Mouse (Mus musculus): ENCODE measurements around the gene Olfr1402. TPM values are rescaled to one million over a fixed set of nuclear protein-coding genes. Genes with fewer than 3 reads are reported as not detected.

Olfr1402 gene
- not detected in 2 replicates for polyA plus RNA-seq (2012; rRNA removed)

DNA sequence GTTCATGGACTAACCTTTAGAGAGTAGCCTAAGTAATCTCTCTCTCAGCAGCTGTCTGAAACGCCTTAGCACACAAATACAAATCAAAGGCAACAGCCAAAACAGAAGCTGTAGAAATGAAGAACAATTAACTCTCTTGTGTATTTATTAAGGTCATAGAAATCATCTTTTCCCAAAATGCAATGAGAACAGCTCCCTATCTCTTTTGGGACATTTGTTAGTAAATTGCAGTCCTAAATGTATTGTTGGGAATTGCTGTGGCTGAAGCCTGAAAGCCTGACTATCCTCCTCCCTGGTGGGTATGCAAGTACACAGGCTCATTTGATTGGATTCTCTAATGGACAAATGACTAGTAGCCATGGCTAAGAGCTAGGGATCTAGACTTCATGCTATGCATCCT, at the start of gene Olfr1402:
Gene Olfr1402 (minus strand): TSS at position 101 of the 400 bp plus-strand sequence.
- WGBS = 55% methylated on average over 1 of the region's 1 CpGs
- DNase-seq (ENCODE audit: low read depth, low spot score) = no peak

DNA sequence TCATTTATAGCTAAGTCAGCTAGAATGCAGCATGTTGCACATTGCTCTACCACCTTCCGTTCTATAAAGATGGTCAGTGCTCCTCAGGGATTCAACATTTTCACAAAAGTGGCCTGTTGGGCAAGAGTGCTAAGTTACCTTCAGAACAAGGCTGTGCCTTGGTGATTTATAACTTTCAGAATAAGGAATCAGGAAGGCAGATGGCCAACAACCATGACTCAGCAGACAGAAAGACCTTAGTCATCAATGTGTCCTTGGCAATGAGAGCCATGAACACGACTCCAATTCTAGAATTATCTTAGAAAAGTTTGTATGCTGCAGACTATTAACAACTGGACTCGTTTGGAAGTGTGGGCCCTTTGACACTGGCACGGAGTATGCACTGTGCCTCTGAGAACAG, 33.5 kb upstream of the Olfr1402 start:
- 63% methylated on average over 4 of the region's 4 CpGs for WGBS
- no peak for DNase-seq (ENCODE audit: low read depth, low spot score)

DNA sequence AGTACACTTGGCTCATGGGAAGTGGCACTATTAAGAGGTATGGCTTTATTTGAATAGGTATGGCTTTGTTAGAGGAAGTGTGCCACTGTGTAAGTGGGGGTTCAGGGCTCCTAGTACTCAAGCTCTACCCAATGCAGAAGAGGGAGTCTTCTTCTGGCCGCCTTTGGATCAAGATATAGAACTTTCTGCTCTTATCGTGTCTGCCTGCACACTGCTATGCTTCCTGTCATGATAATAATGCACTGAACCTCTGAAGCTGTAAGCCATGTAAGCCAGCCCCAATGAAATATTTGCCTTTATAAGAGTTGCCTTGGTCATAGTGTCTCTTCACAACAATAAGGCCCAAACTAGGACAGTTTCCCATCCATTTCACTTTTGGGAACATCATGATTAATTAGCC, 16.8 kb upstream of the Olfr1402 start:
- WGBS = 95% methylated on average over 2 of the region's 2 CpGs
- DNase-seq (ENCODE audit: low read depth, low spot score) = no peak

DNA sequence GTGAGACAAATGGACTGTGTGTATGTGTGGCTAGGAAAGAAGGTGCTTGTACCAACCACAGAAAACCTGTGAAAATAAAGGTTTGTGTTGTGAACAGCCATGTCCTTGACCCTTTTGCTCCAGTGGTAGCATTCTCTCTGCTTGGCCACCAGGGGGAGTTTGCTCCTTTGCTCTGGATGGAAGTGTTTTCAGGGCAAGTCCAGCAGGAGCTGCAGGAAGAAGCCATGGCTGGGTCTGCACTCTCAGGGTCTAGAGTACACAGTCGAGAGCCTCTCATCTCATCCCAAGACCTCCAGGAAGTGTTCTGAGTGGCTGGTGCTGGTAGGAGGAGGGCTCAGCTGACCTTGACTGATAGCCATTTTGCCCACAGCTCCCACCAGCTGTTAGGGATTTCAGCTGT, 27.5 kb downstream of the Olfr1402 start:
- WGBS = 29% methylated on average over 1 of the region's 1 CpGs
- DNase-seq (ENCODE audit: low read depth, low spot score) = no peak

DNA sequence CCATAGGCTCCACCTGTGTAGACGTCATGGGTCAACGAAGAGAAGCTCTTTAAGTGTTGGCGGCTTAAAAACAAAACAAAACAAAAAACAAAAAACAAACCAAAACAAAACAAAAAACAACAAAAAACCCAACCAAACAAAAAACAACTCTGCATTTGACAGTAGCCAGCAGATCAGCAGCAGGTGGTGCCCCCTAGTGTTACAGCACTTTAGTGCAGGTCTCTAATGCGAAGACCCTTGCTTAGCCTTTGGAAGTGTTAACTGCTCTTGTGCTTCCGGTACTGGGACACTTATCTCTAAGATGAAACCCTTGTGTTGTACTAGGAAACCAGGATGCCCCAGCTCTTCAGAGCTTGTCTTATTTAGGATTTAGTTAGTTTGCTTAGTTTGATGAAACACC, 28.7 kb downstream of the Olfr1402 start:
- WGBS = 70% methylated on average over 5 of the region's 5 CpGs
- DNase-seq (ENCODE audit: low read depth, low spot score) = no peak

DNA sequence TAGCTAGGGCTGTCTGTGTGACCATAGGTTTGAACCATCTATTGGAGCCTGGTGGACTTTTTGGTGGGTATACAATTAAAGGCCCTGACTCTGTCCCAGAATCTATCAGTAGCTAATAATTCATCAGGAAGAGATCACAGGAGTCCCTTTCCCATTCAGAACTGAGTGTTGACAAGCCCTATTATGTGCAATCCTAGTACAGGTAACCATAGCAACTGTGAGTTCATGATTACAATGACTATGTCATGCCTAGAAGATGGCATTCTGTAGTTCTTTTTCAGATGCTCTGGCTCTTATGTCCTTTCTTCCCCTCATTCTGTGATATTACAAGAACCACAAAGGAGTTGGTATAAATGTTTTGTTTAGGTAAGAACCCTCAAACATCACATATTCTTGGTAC, 51.4 kb downstream of the Olfr1402 start:
- DNase-seq (ENCODE audit: low read depth, low spot score) = no peak

DNA sequence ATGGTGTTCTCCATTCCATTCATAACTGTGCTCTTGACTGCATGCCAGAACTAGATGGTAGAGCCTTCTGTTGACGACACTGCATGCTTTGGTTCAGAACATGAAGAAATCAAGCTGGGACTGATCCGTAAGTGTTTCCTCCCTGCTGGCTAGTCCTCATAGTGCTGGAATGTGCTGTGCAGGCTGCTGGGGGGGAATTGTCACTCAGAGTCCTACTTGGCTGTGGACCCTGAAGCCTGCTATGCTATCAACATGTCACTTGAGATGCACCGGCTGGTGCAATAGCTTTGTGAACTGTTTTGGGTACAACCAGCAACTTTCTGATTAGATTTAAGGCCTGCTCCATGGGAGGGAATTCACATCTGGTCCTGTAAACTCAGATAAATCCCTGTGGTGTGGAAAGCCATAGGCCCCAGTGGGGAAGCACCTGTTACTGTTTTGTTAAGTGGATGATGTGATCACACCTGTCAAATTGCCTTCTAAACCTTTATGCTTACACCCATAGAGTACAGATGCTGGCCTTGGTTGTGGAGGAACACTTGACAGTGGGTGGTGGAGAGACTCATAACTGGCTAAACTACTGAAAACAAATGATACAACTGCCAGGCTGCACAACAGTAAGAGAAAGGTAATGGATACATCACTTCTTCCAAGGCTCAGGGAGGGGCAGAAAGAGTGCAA, 58.3 kb downstream of the Olfr1402 start:
- no peak for DNase-seq (ENCODE audit: low read depth, low spot score)
- 61% methylated on average over 3 of the region's 3 CpGs for WGBS

DNA sequence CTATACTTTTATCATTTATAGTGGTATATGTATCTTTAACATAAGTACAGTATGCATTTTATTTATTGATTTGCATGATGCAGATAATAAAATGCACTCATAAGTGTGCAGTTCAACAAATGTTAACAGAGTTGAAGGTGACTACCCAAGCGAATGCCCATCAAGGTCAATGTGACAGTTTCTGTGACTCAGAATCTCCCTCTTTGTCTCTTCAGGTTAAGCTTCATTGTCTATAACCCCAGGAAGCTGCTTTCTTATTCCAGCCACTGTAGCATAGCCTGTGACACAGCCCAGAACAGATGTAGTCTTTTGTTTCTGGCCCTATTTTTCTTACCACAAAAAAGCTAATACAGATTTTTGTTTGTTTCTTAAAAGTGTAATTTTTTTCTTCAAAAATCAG, 63.4 kb downstream of the Olfr1402 start:
- WGBS = 78% methylated on average over 1 of the region's 1 CpGs
- no peak for DNase-seq (ENCODE audit: low read depth, low spot score)

Other genes starting within 250 kb of the Olfr1402 start
- 13.9 and 16.0 TPM in 2 replicates for gene Bcl9, start 124.1 kb downstream of the Olfr1402 start, polyA plus RNA-seq (2012; rRNA removed)
- 5.4 and 6.4 TPM in 2 replicates for gene Chd1l, start 188.2 kb upstream of the Olfr1402 start, polyA plus RNA-seq (2012; rRNA removed)
- 24.1 and 58.0 TPM in 2 replicates for gene Fmo5, start 206.8 kb upstream of the Olfr1402 start, polyA plus RNA-seq (2012; rRNA removed)
- gene Prkab2, start 236.2 kb upstream of the Olfr1402 start, polyA plus RNA-seq (2012; rRNA removed) = 2.8 and 4.0 TPM in 2 replicates